Mouse (Mus musculus) liver, adult (tissue): ENCODE measurements around the gene Alox5.

Experiments used
- GATA4 ChIP-seq: IDR thresholded peaks from 2 replicates; pipeline ENCODE4 v1.6.1; 2014; ENCODE audit warnings: mild to moderate bottlenecking, low read length; ENCODE audit not compliant: insufficient replicate concordance

The Alox5 gene

GRCm38 (mm10) chr6:116423664-116424063 lies 37.3 kb downstream of the Alox5 start:
- no peak for TF ChIP-seq GATA4

GRCm38 (mm10) chr6:116422991-116423390 lies 38.0 kb downstream of the Alox5 start:
- no peak for TF ChIP-seq GATA4

- TF ChIP-seq GATA4, result no peak
Measured at GRCm38 (mm10) chr6:116420271-116420670, 40.7 kb downstream of the Alox5 start.

GRCm38 (mm10) chr6:116419699-116420098 lies 41.3 kb downstream of the Alox5 start:
- TF ChIP-seq GATA4, result no peak

- TF ChIP-seq GATA4, result no peak
Measured at GRCm38 (mm10) chr6:116418487-116418886, 42.5 kb downstream of the Alox5 start.

GRCm38 (mm10) chr6:116417518-116418315 lies 43.3 kb downstream of the Alox5 start:
- TF ChIP-seq GATA4, result no peak

- TF ChIP-seq GATA4, result no peak
Measured at GRCm38 (mm10) chr6:116416000-116416552, 44.9 kb downstream of the Alox5 start.

- no peak for TF ChIP-seq GATA4
Measured at GRCm38 (mm10) chr6:116415126-116415676, 45.8 kb downstream of the Alox5 start.

- TF ChIP-seq GATA4, result no peak
Measured at GRCm38 (mm10) chr6:116412546-116413325, 48.2 kb downstream of the Alox5 start.

GRCm38 (mm10) chr6:116411716-116412115 lies 49.3 kb downstream of the Alox5 start:
- no peak for TF ChIP-seq GATA4

- TF ChIP-seq GATA4, result no peak
Measured at GRCm38 (mm10) chr6:116410436-116410835, 50.5 kb downstream of the Alox5 start.

- no peak for TF ChIP-seq GATA4
Measured at GRCm38 (mm10) chr6:116407956-116408657, 52.9 kb downstream of the Alox5 start.

GRCm38 (mm10) chr6:116407216-116407615 lies 53.8 kb downstream of the Alox5 start:
- TF ChIP-seq GATA4, result no peak

GRCm38 (mm10) chr6:116406680-116407079 lies 54.3 kb downstream of the Alox5 start:
- no peak for TF ChIP-seq GATA4

- TF ChIP-seq GATA4, result no peak
Measured at GRCm38 (mm10) chr6:116406152-116406551, 54.8 kb downstream of the Alox5 start.

GRCm38 (mm10) chr6:116405715-116406114 lies 55.3 kb downstream of the Alox5 start:
- no peak for TF ChIP-seq GATA4

GRCm38 (mm10) chr6:116405243-116405642 lies 55.7 kb downstream of the Alox5 start:
- TF ChIP-seq GATA4, result no peak
